Mouse (Mus musculus): ENCODE data around the gene Stoml3. TPM values are rescaled to one million over a fixed set of nuclear protein-coding genes. Genes with fewer than 3 reads are reported as not detected.

Gene Stoml3
- total and polyA plus RNA-seq, 3 experiments = not detected

GRCm38 (mm10) chr3:53450666-53451065 is 37.8 kb upstream of the Stoml3 start:
- H3K4me3 ChIP-seq (replicated peaks in 1 of 3; ENCODE audit: low read depth in 2 of 3, low read length in 2 of 3, poor library complexity in 1 of 3) = no peak overlapping the region
- dilution Hi-C loops (cut with MboI; ENCODE audit: extremely low pct_ligation_motif_present, extremely low pct_unique_long_range_greater_than_20kb, low sequenced_read_pairs) = no loop called here
- H3K27me3 ChIP-seq (replicated peaks) = no peaks in the 10 kb centered on the region
- H3K4me1 ChIP-seq (ENCODE audit: control insufficient read depth in 1 of 2, insufficient read depth in 2 of 2) = peaks cover under 1 to 10% of the 10 kb centered on the region in 2 experiments; a peak in 1 of 4 replicates
- no peak overlapping the region for H3K27ac ChIP-seq (ENCODE audit: insufficient read depth, low read depth)
- no peaks in the 10 kb centered on the region for H3K9me3 ChIP-seq (replicated peaks; ENCODE audit: low read length)
- no peak overlapping the region for H3K9ac ChIP-seq (ENCODE audit: insufficient read depth, low read depth)
- peaks cover 51 to 76% of the 10 kb centered on the region in 2 experiments for H3K36me3 ChIP-seq (replicated peaks in 1 of 2; ENCODE audit: control insufficient read depth in 1 of 2, insufficient read depth in 1 of 2, low read length in 1 of 2)
- H3K79me2 ChIP-seq (replicated peaks; ENCODE audit: control insufficient read depth, extremely low read depth, insufficient read depth, poor library complexity, severe bottlenecking) = no peaks in the 10 kb centered on the region
- in situ Hi-C loops (cut with MboI; ENCODE audit: low pct_ligation_motif_present, low pct_unique_long_range_greater_than_20kb, low sequenced_read_pairs) = loop anchor here (25.0 kb wide), 1 partner anchor 1188 kb away; the partner anchor contains the start of gene Foxo1
- no peak overlapping the region for H3K4me2 ChIP-seq (ENCODE audit: insufficient read depth, low read depth, poor library complexity, severe bottlenecking)
- DNase-seq (ENCODE audit: extremely low read depth) = no peak
- no peak for TF ChIP-seq POLR2AphosphoS2 (IDR thresholded peaks at IDR 0.05; ENCODE audit: low read depth, low read length)
- TF ChIP-seq USF2 (conservative IDR thresholded peaks at IDR 0.05; ENCODE audit: low read depth, low read length) = no peak
- TF ChIP-seq MXI1 (IDR thresholded peaks at IDR 0.05; ENCODE audit: low read depth, low read length) = no peak
- no peak for TF ChIP-seq SMC3 (IDR thresholded peaks at IDR 0.05; ENCODE audit: low read depth, low read length)

- Histone ChIP-seq H3K27ac (ENCODE audit: insufficient read depth, low read depth) (no peak overlapping the region), H3K4me2 (ENCODE audit: insufficient read depth, low read depth, poor library complexity, severe bottlenecking) (no peak overlapping the region), H3K27me3 (replicated peaks) (no peaks in the 10 kb centered on the region), H3K4me1 (ENCODE audit: control insufficient read depth in 1 of 2, insufficient read depth in 2 of 2) (no peaks in the 10 kb centered on the region), H3K36me3 (replicated peaks in 1 of 2; ENCODE audit: control insufficient read depth in 1 of 2, insufficient read depth in 1 of 2, low read length in 1 of 2) (peaks cover 68 to 86% of the 10 kb centered on the region in 2 experiments), H3K79me2 (replicated peaks; ENCODE audit: control insufficient read depth, extremely low read depth, insufficient read depth, poor library complexity, severe bottlenecking) (no peaks in the 10 kb centered on the region), H3K9ac (ENCODE audit: insufficient read depth, low read depth) (no peak overlapping the region), H3K4me3 (replicated peaks in 1 of 3; ENCODE audit: low read depth in 2 of 3, low read length in 2 of 3, poor library complexity in 1 of 3) (no peak overlapping the region), H3K9me3 (replicated peaks; ENCODE audit: low read length) (no peaks in the 10 kb centered on the region)
- dilution Hi-C loops (cut with MboI; ENCODE audit: extremely low pct_ligation_motif_present, extremely low pct_unique_long_range_greater_than_20kb, low sequenced_read_pairs) = no loop called here
- in situ Hi-C loops (cut with MboI; ENCODE audit: low pct_ligation_motif_present, low pct_unique_long_range_greater_than_20kb, low sequenced_read_pairs) = loop anchor here (25.0 kb wide), 1 partner anchor 1190 kb away; the partner anchor contains the start of gene Foxo1
- no peak for DNase-seq (ENCODE audit: extremely low read depth)
- TF ChIP-seq CHD1 (IDR thresholded peaks at IDR 0.05; ENCODE audit: low read depth, low read length) (no peak), IRF4 (IDR thresholded peaks at IDR 0.05; ENCODE audit: low read depth, low read length) (no peak), MAFK (IDR thresholded peaks at IDR 0.05; ENCODE audit: insufficient replicate concordance, low read length) (no peak), MAX (IDR thresholded peaks at IDR 0.05; ENCODE audit: low read length) (no peak)
Measured at GRCm38 (mm10) chr3:53452351-53452750, 36.1 kb upstream of the Stoml3 start.

- H3K4me3 ChIP-seq (replicated peaks in 1 of 3; ENCODE audit: low read depth in 2 of 3, low read length in 2 of 3, poor library complexity in 1 of 3) = no peak overlapping the region
- H3K4me2 ChIP-seq (ENCODE audit: insufficient read depth, low read depth, poor library complexity, severe bottlenecking) = no peak overlapping the region
- TF ChIP-seq SIN3A (IDR thresholded peaks at IDR 0.05; ENCODE audit: low read length) = no peak
- dilution Hi-C loops (cut with MboI; ENCODE audit: extremely low pct_ligation_motif_present, extremely low pct_unique_long_range_greater_than_20kb, low sequenced_read_pairs) (no loop called here), in situ Hi-C loops (cut with MboI; ENCODE audit: low pct_ligation_motif_present, low pct_unique_long_range_greater_than_20kb, low sequenced_read_pairs) (loop anchor here (25.0 kb wide), 1 partner anchor 1191 kb away; the partner anchor contains the start of gene Foxo1)
- H3K4me1 ChIP-seq (ENCODE audit: control insufficient read depth in 1 of 2, insufficient read depth in 2 of 2) = no peaks in the 10 kb centered on the region
- no peak for DNase-seq (ENCODE audit: extremely low read depth)
- peaks cover 74 to 95% of the 10 kb centered on the region in 2 experiments for H3K36me3 ChIP-seq (replicated peaks in 1 of 2; ENCODE audit: control insufficient read depth in 1 of 2, insufficient read depth in 1 of 2, low read length in 1 of 2)
- no peaks in the 10 kb centered on the region for H3K79me2 ChIP-seq (replicated peaks; ENCODE audit: control insufficient read depth, extremely low read depth, insufficient read depth, poor library complexity, severe bottlenecking)
- H3K9ac ChIP-seq (ENCODE audit: insufficient read depth, low read depth) = no peak overlapping the region
- H3K27ac ChIP-seq (ENCODE audit: insufficient read depth, low read depth) = no peak overlapping the region
- H3K9me3 ChIP-seq (replicated peaks; ENCODE audit: low read length) = no peaks in the 10 kb centered on the region
- H3K27me3 ChIP-seq (replicated peaks) = no peaks in the 10 kb centered on the region
Measured at GRCm38 (mm10) chr3:53453346-53453745, 35.1 kb upstream of the Stoml3 start.

Measured in CH12.LX (cell line).